Mouse (Mus musculus) testis, adult 10 weeks (tissue): ENCODE results near the gene Mocs1. TPM values are rescaled to one million over a fixed set of nuclear protein-coding genes. Genes with fewer than 3 reads are reported as not detected.

Source experiments
- polyA plus RNA-seq: library from polyadenylated mRNA; stranded (reverse); fragments of 350-450 nt; fragmentation: Illumina TruSeq; extraction: RNeasy Lipid Tissue Mini Kit (QIAGEN cat#74804); gene quantifications from one replicate; pipeline ENCODE4 v1.2.3, GENCODE M21; 2014; ENCODE audit warnings: low read depth, low replicate concordance

Gene Mocs1
- 0.48 TPM for polyA plus RNA-seq

DNA sequence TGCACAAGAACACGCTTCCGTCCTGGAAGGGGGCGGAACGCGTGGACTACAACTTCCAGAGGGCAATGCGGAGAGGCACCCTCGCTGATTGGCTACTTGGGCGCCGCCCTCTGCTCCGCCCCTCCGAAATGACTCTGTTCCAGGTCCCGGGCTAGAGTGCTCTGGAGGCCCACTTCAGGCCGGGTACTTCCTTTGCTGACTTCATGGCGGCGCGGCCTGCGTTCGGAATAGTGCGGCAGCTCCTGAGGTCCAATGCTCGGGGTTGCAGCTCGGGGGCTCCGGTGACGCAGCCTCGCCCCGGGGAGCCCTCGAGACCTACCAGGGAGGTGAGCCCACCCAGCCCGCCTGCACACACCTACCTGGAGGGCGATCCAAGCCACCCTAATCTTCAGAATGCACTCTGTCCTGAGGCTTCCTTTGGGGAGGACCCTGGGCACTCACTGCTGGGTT lies at the start of gene Mocs1:
TSS of gene Mocs1 (plus strand) at position 124 of the 450 bp plus-strand sequence.

Other genes with a start within 250 kb of the Mocs1 start
- 15.4 TPM for gene Daam2, start 136.0 kb downstream of the Mocs1 start, polyA plus RNA-seq
- gene Kif6, start 186.8 kb downstream of the Mocs1 start, polyA plus RNA-seq = 11.8 TPM